Mouse (Mus musculus) intestine, embryonic 15.5 days (tissue): Measurements from ENCODE around the gene Cdh7. TPM values are rescaled to one million over a fixed set of nuclear protein-coding genes. Genes with fewer than 3 reads are reported as not detected.
A peak's percentile ranks its signal among the peaks of the same experiment; 100 is the strongest.

Source experiments
- ATAC-seq: fragments of 200-750 bp; cut with Nextera tagmentation; 2 replicates; pipeline ENCODE4 v1.8.0; 2017; ENCODE audit warnings: moderate TSS enrichment, moderate library complexity
- H3K27ac ChIP-seq: fragments of 300-500 bp; sonication (generic); 2 replicates; pipeline ENCODE4 v1.5.1; 2015; ENCODE audit warnings: mild to moderate bottlenecking, inconsistent platforms
- H3K27me3 ChIP-seq: fragments of 300-500 bp; sonication (generic); replicated peaks from 2 replicates; pipeline ENCODE4 v1.6.1; 2015; ENCODE audit warnings: inconsistent platforms
- H3K36me3 ChIP-seq: fragments of 300-500 bp; sonication (generic); 2 replicates; pipeline ENCODE4 v1.6.1; 2015; ENCODE audit warnings: inconsistent platforms
- H3K4me1 ChIP-seq: fragments of 300-500 bp; sonication (generic); replicated peaks from 2 replicates; pipeline ENCODE4 v1.6.1; 2015; ENCODE audit warnings: inconsistent platforms
- H3K4me2 ChIP-seq: fragments of 300-500 bp; sonication (generic); replicated peaks from 2 replicates; pipeline ENCODE4 v1.6.1; 2015; ENCODE audit warnings: mild to moderate bottlenecking, inconsistent platforms
- H3K4me3 ChIP-seq: fragments of 300-500 bp; sonication (generic); replicated peaks from 2 replicates; pipeline ENCODE4 v1.5.1; 2015; ENCODE audit warnings: inconsistent platforms
- H3K9ac ChIP-seq: fragments of 300-500 bp; sonication (generic); 2 replicates; pipeline ENCODE4 v1.6.1; 2015; ENCODE audit warnings: inconsistent platforms
- H3K9me3 ChIP-seq: fragments of 300-500 bp; sonication (generic); 2 replicates; pipeline ENCODE4 v1.6.1; 2016; ENCODE audit warnings: inconsistent platforms
- WGBS: fragments of 180-500 bp; shearing (Covaris S2); methylation state at CpG from one replicate; pipeline ENCODE4 v1.1.7; 2015; 5-methylcytosine and 5-hydroxymethylcytosine counted together
- polyA plus RNA-seq: library from polyadenylated mRNA; unstranded; fragments of >200 nt; fragmentation: Nextera tagmentation; extraction: Ambion mirVana; gene quantifications from 2 replicates; pipeline ENCODE4 v1.2.1, GENCODE M21; 2015

Gene Cdh7
- polyA plus RNA-seq = 0.32 and 0.36 TPM in 2 replicates

GRCm38 (mm10) chr1:109982064-109982808 is at the start of gene Cdh7:
Gene Cdh7 (plus strand): TSS chr1:109982431.
- H3K9me3 ChIP-seq = no peaks in the 10 kb centered on the region
- 0 out of 2 replicates have a peak, but pooled peaks cover 3% of the 10 kb centered on the region for H3K4me1 ChIP-seq
- peaks cover 11% of the 10 kb centered on the region for H3K27me3 ChIP-seq
- H3K9ac ChIP-seq = no peak within 1 kb of the TSS
- peak within 1 kb of the TSS; percentile 46 for H3K4me3 ChIP-seq
- H3K27ac ChIP-seq = no peak within 1 kb of the TSS
- WGBS = under 1% methylated on average over 35 of the region's 35 CpGs
- H3K36me3 ChIP-seq = no peaks in the 10 kb centered on the region
- H3K4me2 ChIP-seq = peak within 1 kb of the TSS; percentile 90
- ATAC-seq = peak; percentile 77

DNA sequence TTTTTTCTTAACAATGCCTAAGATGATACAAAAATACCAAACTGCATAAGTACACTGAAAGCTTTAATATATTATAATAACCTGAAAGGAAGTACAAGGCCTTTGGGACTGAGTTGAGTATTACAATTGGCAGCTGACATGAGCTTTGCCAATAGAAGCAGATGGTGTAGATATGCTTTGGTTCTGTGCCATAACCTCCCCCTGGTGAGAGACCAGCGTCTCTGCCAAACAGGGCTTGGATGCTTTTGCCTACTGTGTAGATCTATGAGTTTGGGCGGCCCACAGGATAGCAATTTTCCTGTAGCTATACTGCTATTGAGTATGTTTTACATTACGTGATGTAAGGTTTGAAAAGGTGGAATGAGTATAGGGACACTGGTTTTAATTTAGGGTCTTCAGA is 49.6 kb upstream of the Cdh7 start:
- ATAC-seq = no peak
- no peaks in the 10 kb centered on the region for H3K9me3 ChIP-seq
- no peaks in the 10 kb centered on the region for H3K36me3 ChIP-seq
- H3K27me3 ChIP-seq = no peaks in the 10 kb centered on the region
- no peak overlapping the region for H3K9ac ChIP-seq
- WGBS = 87% methylated on average over 3 of the region's 3 CpGs
- no peak overlapping the region for H3K27ac ChIP-seq
- H3K4me2 ChIP-seq = no peak overlapping the region
- H3K4me3 ChIP-seq = no peak overlapping the region
- H3K4me1 ChIP-seq = no peaks in the 10 kb centered on the region

DNA sequence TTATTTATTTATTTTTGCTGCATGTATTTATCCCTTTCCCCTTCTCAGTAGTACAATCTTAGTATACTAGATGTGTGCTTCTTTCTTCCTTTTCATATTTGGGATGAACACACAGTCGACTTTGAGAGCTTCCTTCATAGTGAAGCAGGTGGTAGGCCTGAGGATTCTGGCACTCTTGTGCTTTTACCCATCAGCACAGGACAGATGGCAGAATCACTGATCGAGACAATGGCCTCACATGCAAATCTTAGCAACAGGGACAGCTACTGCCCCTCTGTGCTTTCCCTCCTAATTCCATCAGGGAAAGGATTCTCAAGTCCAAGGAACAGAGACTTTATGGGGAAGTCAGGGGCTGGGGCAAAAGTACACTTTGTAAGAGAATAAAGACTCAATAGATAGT is 33.7 kb upstream of the Cdh7 start:
- Histone ChIP-seq H3K27ac (no peak overlapping the region), H3K36me3 (no peaks in the 10 kb centered on the region), H3K27me3 (no peaks in the 10 kb centered on the region), H3K9me3 (no peaks in the 10 kb centered on the region), H3K9ac (no peak overlapping the region), H3K4me1 (no peaks in the 10 kb centered on the region), H3K4me2 (no peak overlapping the region), H3K4me3 (no peak overlapping the region)
- 74% methylated on average over 2 of the region's 2 CpGs for WGBS
- no peak for ATAC-seq

GRCm38 (mm10) chr1:109971721-109972425 is 10.4 kb upstream of the Cdh7 start:
- H3K9me3 ChIP-seq = no peaks in the 10 kb centered on the region
- no peak overlapping the region for H3K4me2 ChIP-seq
- H3K4me3 ChIP-seq = no peak overlapping the region
- H3K27ac ChIP-seq = no peak overlapping the region
- H3K9ac ChIP-seq = no peak overlapping the region
- H3K36me3 ChIP-seq = no peaks in the 10 kb centered on the region
- ATAC-seq = no peak
- H3K27me3 ChIP-seq = no peaks in the 10 kb centered on the region
- no peaks in the 10 kb centered on the region for H3K4me1 ChIP-seq
- 80% methylated on average over 5 of the region's 5 CpGs for WGBS

GRCm38 (mm10) chr1:109972426-109973015 is 9.7 kb upstream of the Cdh7 start:
- Histone ChIP-seq H3K9ac (no peak overlapping the region), H3K36me3 (no peaks in the 10 kb centered on the region), H3K27me3 (no peaks in the 10 kb centered on the region), H3K27ac (no peak overlapping the region), H3K9me3 (no peaks in the 10 kb centered on the region), H3K4me3 (no peak overlapping the region), H3K4me2 (no peak overlapping the region), H3K4me1 (no peaks in the 10 kb centered on the region)
- WGBS = 62% methylated on average over 4 of the region's 4 CpGs
- no peak for ATAC-seq

- WGBS = 1% methylated on average over 38 of the region's 38 CpGs
- ATAC-seq = peak; percentile 69
- Histone ChIP-seq H3K4me2 (peak overlapping the region; percentile 90), H3K36me3 (no peaks in the 10 kb centered on the region), H3K9ac (no peak overlapping the region), H3K27ac (no peak overlapping the region), H3K4me1 (0 out of 2 replicates have a peak, but pooled peaks cover 3% of the 10 kb centered on the region), H3K9me3 (no peaks in the 10 kb centered on the region), H3K4me3 (peak overlapping the region; percentile 46), H3K27me3 (peaks cover 11% of the 10 kb centered on the region)
Measured at GRCm38 (mm10) chr1:109982809-109983536, 742 bp downstream of the Cdh7 start.

GRCm38 (mm10) chr1:109983537-109983912 is 1.3 kb downstream of the Cdh7 start:
- no peak for ATAC-seq
- Histone ChIP-seq H3K9me3 (no peaks in the 10 kb centered on the region), H3K4me1 (0 out of 2 replicates have a peak, but pooled peaks cover 3% of the 10 kb centered on the region), H3K27ac (no peak overlapping the region), H3K4me2 (peak overlapping the region; percentile 90), H3K27me3 (peaks cover 11% of the 10 kb centered on the region), H3K9ac (no peak overlapping the region), H3K4me3 (no peak overlapping the region), H3K36me3 (no peaks in the 10 kb centered on the region)
- 39% methylated on average over 6 of the region's 6 CpGs for WGBS

GRCm38 (mm10) chr1:109984776-109985175 is 2.5 kb downstream of the Cdh7 start:
- H3K27me3 ChIP-seq = peaks cover 11% of the 10 kb centered on the region
- 73% methylated on average over 3 of the region's 3 CpGs for WGBS
- no peak for ATAC-seq
- no peaks in the 10 kb centered on the region for H3K9me3 ChIP-seq
- 0 out of 2 replicates have a peak, but pooled peaks cover 3% of the 10 kb centered on the region for H3K4me1 ChIP-seq
- no peaks in the 10 kb centered on the region for H3K36me3 ChIP-seq
- no peak overlapping the region for H3K27ac ChIP-seq
- H3K9ac ChIP-seq = no peak overlapping the region
- H3K4me2 ChIP-seq = no peak overlapping the region
- no peak overlapping the region for H3K4me3 ChIP-seq

- Histone ChIP-seq H3K36me3 (no peaks in the 10 kb centered on the region), H3K9ac (no peak overlapping the region), H3K27me3 (peaks cover 11% of the 10 kb centered on the region), H3K9me3 (no peaks in the 10 kb centered on the region), H3K4me3 (no peak overlapping the region), H3K27ac (no peak overlapping the region), H3K4me1 (0 out of 2 replicates have a peak, but pooled peaks cover 3% of the 10 kb centered on the region), H3K4me2 (no peak overlapping the region)
- 20% methylated on average over 1 of the region's 1 CpGs for WGBS
- no peak for ATAC-seq
Measured at GRCm38 (mm10) chr1:109985468-109985867, 3.2 kb downstream of the Cdh7 start.

- WGBS = 58% methylated on average over 2 of the region's 2 CpGs
Measured at GRCm38 (mm10) chr1:109989541-109989940, 7.3 kb downstream of the Cdh7 start.

GRCm38 (mm10) chr1:109993906-109994305 is 11.7 kb downstream of the Cdh7 start:
- H3K36me3 ChIP-seq = no peaks in the 10 kb centered on the region
- no peak overlapping the region for H3K9ac ChIP-seq
- no peaks in the 10 kb centered on the region for H3K4me1 ChIP-seq
- no peak for ATAC-seq
- 70% methylated on average over 5 of the region's 5 CpGs for WGBS
- H3K27me3 ChIP-seq = no peaks in the 10 kb centered on the region
- H3K9me3 ChIP-seq = no peaks in the 10 kb centered on the region
- no peak overlapping the region for H3K4me2 ChIP-seq
- H3K27ac ChIP-seq = no peak overlapping the region
- no peak overlapping the region for H3K4me3 ChIP-seq

More at GRCm38 (mm10) chr1:109989541-109989940, 7.3 kb downstream of the Cdh7 start:
- no peak overlapping the region for H3K9ac ChIP-seq
- no peak for ATAC-seq
- no peak overlapping the region for H3K4me3 ChIP-seq
- no peak overlapping the region for H3K4me2 ChIP-seq
- no peaks in the 10 kb centered on the region for H3K36me3 ChIP-seq
- no peak overlapping the region for H3K27ac ChIP-seq
- H3K9me3 ChIP-seq = no peaks in the 10 kb centered on the region
- H3K27me3 ChIP-seq = no peaks in the 10 kb centered on the region
- no peaks in the 10 kb centered on the region for H3K4me1 ChIP-seq

DNA sequence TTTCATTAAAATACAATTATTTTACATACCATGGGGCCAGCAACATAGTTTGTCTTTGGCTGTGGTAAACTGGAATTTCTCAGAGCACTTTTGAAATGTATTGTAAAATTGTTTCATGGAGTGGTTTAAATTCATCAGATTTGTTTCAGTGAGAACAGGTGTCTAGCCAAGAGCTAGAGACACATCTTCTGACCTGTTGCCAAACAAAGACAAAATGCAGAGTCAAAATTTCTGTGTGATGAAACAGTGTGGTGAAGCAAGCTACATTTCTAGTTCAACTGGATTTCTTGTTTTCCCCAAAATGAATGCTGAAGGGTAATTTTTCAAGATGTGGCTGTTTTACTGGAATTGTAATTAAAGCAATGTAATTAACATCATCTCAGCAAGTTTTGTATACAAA is 22.2 kb downstream of the Cdh7 start:
- no peaks in the 10 kb centered on the region for H3K36me3 ChIP-seq
- no peak overlapping the region for H3K27ac ChIP-seq
- no peaks in the 10 kb centered on the region for H3K4me1 ChIP-seq
- no peak overlapping the region for H3K4me3 ChIP-seq
- H3K9me3 ChIP-seq = no peaks in the 10 kb centered on the region
- H3K9ac ChIP-seq = no peak overlapping the region
- no peak for ATAC-seq
- no peaks in the 10 kb centered on the region for H3K27me3 ChIP-seq
- no peak overlapping the region for H3K4me2 ChIP-seq
